Mouse (Mus musculus) small intestine, adult 2 months (tissue): ENCODE results near the gene Ros1.

Experiments used
- CTCF ChIP-seq: fragments of 200-500 bp; IDR thresholded peaks from 2 replicates; pipeline ENCODE4 v1.5.1; 2012; ENCODE audit warnings: low read depth, mild to moderate bottlenecking, control low read depth, inconsistent platforms, low read length, moderate library complexity, mixed read lengths; ENCODE audit not compliant: insufficient replicate concordance, insufficient read length; ENCODE audit errors: extremely low read depth
- POLR2A ChIP-seq: fragments of 200-500 bp; IDR thresholded peaks from 2 replicates; pipeline ENCODE4 v1.6.1; 2012; ENCODE audit warnings: low read depth, mild to moderate bottlenecking, control low read depth, inconsistent platforms, low read length, moderate library complexity

DNA sequence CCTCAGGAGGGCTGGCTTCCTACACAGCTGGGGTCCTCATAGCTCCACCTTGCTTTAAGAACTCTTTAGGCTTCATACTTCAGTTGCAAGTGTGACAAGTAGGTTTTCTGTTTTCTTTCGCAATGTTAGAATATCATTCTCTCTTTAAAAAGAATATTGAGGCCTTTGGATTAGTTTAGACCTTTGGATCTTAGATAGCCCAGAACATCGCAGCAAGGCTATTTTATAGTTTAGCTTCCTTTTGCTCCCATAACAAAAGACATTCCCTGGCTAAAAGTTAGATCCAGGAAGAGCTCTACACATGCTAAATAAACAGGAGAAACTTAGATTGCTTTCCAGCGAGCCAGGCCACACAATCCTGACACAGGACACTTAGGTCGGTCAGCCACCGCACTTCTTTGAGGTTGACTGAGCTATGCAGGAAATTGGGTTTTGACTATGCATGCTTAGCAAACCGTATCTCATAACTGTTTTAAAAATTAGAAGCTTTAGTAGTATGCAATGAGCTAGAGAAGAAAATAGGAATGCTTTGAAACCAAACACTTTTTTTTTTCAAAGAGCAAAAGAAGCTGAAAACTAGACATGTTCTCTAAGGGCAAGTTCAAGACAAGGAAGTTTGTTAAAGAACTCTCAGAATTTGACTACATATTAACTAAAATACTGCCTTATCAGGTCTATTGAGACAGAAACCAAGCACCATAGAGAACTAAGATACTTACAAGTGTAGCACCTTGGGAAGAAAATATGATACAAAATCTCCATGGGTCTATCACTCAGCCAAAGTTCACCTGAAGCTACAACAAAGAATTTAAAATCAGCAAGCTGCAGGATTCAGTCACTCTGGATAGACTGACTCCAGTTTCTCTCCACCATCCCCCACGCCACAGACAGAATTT lies at the start of gene Ros1:
- TF ChIP-seq CTCF (no peak), POLR2A (no peak)
